ENCODE assay signal across 15 mouse cellular contexts in the genomic region with DNA sequence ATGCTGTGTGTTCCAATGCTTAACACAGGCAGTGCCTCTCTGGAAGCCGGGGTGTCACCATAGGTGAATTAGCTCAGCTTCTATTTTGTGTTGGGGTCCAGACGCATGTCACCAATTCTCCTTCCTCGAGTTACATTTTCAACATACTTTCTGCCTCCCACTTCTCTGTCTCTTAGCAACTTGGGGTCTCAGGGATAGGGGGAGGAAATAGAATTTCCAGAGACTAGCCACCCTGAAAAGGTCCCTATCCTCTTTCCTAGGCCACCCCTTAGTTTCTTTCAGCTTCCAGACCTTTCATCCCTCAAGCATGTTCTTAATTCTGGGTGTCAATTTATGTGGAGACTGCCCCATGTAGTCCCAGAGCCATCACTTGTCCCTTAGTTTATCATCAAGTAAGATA.
"Had no signal": no experiment of that assay in that cellular context is flagged by ENCODE, and none has a peak within 500 bp of the region (broad histone marks: within the 10 kb centered on the region; RNA-seq: fewer than 3 reads in every experiment).

No protein-coding gene starts in this region.

- DNase-seq: retina, postnatal 1 day; right cerebral cortex, adult 18-20 months; right cerebral cortex, postnatal 14 days; right cerebral cortex, postnatal 25 days; right cerebral cortex, postnatal 4 days; spleen, adult 18-20 months; thymus, adult 18-20 months; thymus, adult 2 months; thymus, postnatal 14 days; thymus, postnatal 25 days; thymus, postnatal 36 days; thymus, postnatal 4 days had no signal

- H3K36me3 ChIP-seq: neural tube, embryonic 15.5 days; stomach, embryonic 15.5 days had no signal

- H3K4me2 ChIP-seq: neural tube, embryonic 15.5 days; stomach, embryonic 15.5 days had no signal

- H3K9me3 ChIP-seq: neural tube, embryonic 15.5 days; stomach, embryonic 15.5 days had no signal

- H3K4me3 ChIP-seq: neural tube, embryonic 15.5 days; stomach, embryonic 15.5 days had no signal

- H3K27ac ChIP-seq: neural tube, embryonic 15.5 days; stomach, embryonic 15.5 days; stomach, postnatal 0 days had no signal

- H3K9ac ChIP-seq: neural tube, embryonic 15.5 days; stomach, embryonic 15.5 days had no signal

- H3K27me3 ChIP-seq: neural tube, embryonic 15.5 days had no signal

- H3K4me1 ChIP-seq: stomach, embryonic 15.5 days had no signal
